Mouse (Mus musculus) G1E (cell line): ENCODE data around the gene Ext2.

Source experiments
- CTCF ChIP-seq: IDR thresholded peaks from 2 replicates; pipeline ENCODE4 v1.5.1; 2012; ENCODE audit warnings: low read depth, low read length, inconsistent platforms, mixed read lengths
- TAL1 ChIP-seq: conservative IDR thresholded peaks from 2 replicates; pipeline ENCODE4 v1.6.1; 2012; ENCODE audit warnings: low read depth, low read length, inconsistent platforms, mixed read lengths

- TF ChIP-seq CTCF: no peak
- no peak for TF ChIP-seq TAL1
Observed at GRCm38 (mm10) chr2:93711460-93711859, 110.9 kb downstream of the Ext2 start.
